Mouse (Mus musculus) left cerebral cortex, postnatal 36 days (tissue): ENCODE measurements around the gene Rhbdf2. TPM values are rescaled to one million over a fixed set of nuclear protein-coding genes. Genes with fewer than 3 reads are reported as not detected.
"Not testable (repeated sequence)": the region's sequence is repeated elsewhere in the genome, so short reads cannot be mapped to it uniquely, and the experiment has no call there.

ENCODE experiments used
- DNase-seq, 2 experiments: peaks; one replicate each; pipeline ENCODE4 v3.0.0; 2021 to 2022; ENCODE audit warnings: low spot score in 2 of 2, mixed read lengths in 1 of 2
- intact Hi-C: fragments of 180-260 bp; cut with DNase I; formaldehyde crosslinking; loops from one replicate; pipeline ENCODE4 v1.15.1; 2025
- total RNA-seq, 2 experiments: library from RNA; stranded (reverse); gene quantifications; 2 replicates each; pipeline ENCODE4 v1.2.3; 2021

Gene Rhbdf2
- 1 to 10 TPM in 1 of 2 experiments, under 1 TPM in 1; 0.84 to 1.9 TPM for total RNA-seq

- DNase-seq = no peak
- intact Hi-C loops = no loop called here
Measured at GRCm38 (mm10) chr11:116626299-116627071, at the start of gene Rhbdf2. Gene Rhbdf2 (minus strand): TSS chr11:116627019.

DNA sequence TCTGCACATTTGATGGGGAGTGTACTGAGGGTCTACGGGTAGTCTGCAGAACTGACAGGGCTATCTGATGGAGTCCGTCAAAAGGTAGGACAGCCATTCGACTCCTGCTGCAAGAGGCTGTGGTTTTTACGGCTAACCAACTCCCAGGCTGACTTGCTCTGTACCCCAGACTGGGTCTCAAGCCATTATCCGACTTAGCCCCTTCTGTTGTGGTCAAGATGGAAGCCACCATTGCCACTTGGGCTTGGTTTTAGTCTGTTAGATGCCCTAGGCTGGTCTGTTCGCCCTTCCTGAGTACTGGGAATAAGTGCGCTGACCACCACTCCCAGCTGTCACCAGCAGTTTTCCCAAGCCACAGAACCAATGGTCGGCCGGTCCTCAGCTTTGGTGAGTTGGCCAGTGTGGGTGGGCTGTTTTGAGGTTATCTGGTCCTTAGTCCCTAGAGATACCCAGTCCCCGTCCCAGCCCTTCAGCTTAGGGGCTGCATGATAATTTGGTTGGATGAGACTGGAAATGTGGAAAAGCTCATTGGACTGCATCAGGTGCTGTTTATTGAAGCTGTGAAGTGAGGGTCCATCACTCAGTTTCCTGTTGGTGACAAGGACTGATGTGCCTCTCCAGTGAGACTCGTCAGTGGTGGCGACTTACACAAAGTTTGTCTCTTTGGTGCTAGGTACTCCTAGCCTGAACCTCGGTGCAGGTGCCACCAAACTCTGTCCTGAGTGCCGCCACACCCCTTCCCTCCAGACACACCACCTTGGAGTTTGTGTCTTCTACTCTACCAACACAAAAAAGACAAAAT is 49.6 kb upstream of the Rhbdf2 start:
- intact Hi-C loops = no loop called here

GRCm38 (mm10) chr11:116675429-116675828 is 48.6 kb upstream of the Rhbdf2 start:
- intact Hi-C loops, DNase-seq: not testable (repeated sequence)

More for the DNA sequence above, 49.6 kb upstream of the Rhbdf2 start:
- DNase-seq = no peak

- intact Hi-C loops = no loop called here
- DNase-seq = no peak
Measured at GRCm38 (mm10) chr11:116674616-116675379, 48.0 kb upstream of the Rhbdf2 start.

DNA sequence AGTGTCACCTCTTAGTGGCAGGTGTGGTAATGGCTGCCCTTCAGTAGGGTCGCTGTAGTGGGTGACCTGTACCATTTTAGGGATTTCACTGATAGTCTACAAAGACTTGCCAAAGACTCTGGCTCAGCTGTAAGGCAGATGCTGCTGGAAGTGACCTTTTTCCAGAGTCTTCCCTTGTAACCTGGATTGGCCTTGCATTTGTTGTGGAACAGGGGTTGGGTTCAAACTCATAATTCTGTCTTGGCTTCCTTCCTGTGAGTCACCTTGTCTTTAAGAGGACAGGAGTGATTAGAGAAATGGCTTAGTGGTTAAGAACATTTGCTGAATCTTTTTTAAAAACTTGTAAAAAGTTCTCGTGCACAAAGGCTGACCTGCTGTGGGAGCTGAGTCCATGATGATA is 46.6 kb upstream of the Rhbdf2 start:
- DNase-seq = no peak
- intact Hi-C loops = no loop called here

- intact Hi-C loops = no loop called here
- no peak for DNase-seq
Measured at GRCm38 (mm10) chr11:116672595-116672994, 45.8 kb upstream of the Rhbdf2 start.

GRCm38 (mm10) chr11:116671845-116672434 is 45.1 kb upstream of the Rhbdf2 start:
- intact Hi-C loops = loop anchor here (1.0 to 2.0 kb wide), 2 partner anchors 29 to 137 kb away; no protein-coding TSS in a partner anchor
- DNase-seq = no peak

DNA sequence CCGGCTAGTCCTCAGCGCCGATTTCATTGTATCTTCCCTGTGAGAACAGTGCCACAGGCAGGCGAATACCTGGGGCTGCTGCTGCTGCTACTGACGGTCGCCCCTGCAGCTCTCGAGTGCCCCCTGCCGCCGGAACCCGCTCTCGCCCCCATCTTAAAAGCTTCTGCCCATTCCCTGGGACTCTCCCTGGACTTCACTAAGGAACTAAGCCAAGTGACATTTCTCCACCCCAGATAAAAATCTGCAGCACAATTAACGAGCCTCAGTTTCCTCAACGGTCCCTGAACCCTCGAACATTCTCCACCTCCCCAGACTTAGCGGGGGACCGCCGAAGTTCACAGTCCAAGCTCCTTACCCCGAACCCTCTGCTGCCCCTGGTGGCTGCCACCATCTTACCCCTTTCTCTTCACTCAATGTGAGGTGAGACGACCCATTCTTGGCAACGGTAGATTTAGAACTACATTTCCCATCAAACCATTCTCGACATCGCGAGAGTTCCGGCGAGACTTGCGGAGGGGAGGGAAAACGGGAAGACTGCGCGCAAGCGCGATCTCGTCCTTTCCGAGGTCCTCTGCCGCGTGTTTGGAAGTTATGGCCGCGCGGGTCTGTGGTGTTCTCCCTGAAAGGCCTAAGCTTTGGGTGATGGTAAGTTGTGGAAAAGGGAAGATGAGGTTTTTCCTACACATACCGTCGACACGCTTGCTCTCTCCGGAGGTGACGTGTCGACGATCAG is 44.5 kb upstream of the Rhbdf2 start:
- DNase-seq = peak; percentile 93 to 97
- intact Hi-C loops = loop anchor here (1.0 to 2.0 kb wide), 2 partner anchors 28 to 138 kb away; no protein-coding TSS in a partner anchor

DNA sequence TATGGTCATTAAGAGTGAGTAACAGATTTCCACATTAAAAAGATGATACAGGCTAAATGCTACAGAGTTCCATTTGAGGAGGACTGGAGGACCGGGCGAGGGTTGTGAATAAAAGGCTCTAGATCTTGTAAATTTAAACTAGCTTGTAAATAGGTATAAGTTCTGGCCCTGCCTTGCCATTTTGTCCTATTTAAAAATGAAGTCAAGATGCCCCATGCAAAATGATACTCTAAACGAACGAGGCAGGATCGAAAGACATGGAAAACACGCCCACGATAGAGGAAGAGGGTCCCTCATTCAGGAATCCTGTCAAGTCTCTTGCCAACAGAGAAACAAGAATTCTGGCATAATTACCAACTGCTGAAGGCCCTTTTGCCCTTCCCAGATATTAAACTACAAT is 43.6 kb upstream of the Rhbdf2 start:
- intact Hi-C loops = loop anchor here (2.0 kb wide), 1 partner anchor 138 kb away; no protein-coding TSS in a partner anchor

DNA sequence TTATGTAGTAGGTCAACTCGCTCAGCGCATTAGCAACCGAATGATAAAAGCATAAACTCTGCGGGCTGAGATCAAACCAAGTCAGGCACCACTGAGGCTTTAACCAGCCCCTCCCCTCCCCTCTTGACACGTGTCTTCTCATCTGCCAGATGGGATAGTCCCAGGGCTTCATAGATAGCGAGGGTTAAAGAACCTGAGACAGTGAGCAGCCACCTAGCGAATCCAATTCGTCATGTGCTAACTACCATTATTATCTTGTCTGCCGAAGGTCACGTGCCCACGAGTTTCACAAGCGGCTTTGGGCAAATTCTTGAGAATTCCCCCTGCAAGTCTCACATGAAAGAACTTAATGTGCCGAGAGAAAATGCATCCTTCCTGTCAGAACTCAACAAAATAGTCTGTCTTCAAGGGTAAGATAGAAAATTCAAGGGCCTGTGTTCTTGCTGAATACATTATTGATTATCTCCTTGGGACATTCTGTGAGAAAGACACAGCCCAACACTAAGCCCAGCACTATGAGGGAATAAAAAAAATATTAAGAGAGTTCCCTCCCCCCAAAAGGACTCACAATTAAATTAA is 43.1 kb upstream of the Rhbdf2 start:
- intact Hi-C loops = loop anchor here (2.0 kb wide), 1 partner anchor 139 kb away; no protein-coding TSS in a partner anchor
- DNase-seq = no peak

More for the DNA sequence above, 43.6 kb upstream of the Rhbdf2 start:
- no peak for DNase-seq

GRCm38 (mm10) chr11:116669316-116669715 is 42.5 kb upstream of the Rhbdf2 start:
- intact Hi-C loops = no loop called here
- DNase-seq = no peak

DNA sequence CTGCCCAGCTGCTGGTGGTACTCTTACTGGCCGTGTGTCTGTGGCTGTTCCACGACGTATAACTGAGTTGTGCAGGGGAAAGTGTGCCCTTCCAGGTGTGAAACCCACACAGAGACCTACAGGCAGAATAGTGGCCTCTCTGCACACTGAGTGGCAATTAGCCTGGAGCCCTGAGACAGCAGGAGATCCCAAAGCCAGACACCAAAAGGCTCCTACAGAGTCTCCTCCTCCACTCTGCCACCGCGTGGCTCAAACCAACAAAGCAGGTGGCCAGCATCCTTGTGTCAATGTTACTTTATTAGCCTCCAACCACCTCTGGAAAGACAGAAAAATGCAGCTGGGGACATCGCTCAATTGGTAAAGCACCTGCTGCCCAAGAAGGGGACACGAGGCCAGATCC is 42.0 kb upstream of the Rhbdf2 start:
- intact Hi-C loops = no loop called here
- DNase-seq = no peak

DNA sequence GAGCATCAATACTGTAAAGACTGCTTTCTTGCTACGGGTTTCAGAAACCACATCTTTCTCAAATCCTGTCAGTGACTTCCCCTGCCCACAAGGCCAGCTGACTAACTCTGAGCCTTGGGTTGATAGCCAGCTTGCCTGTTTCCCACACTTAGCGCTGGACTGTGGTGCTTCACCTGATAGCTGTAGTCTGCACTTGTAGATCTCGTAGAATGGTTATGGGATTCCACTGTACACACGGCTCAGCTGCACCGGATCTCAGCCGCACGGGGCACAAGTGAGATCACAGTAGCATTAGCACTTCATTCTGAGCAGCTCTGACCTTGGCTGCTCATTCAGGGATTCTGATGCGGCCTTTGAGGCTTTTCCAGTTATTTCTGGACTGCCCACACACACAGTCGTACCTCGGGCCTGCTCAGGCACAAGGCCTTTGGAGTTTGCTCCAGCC is 41.6 kb upstream of the Rhbdf2 start:
- intact Hi-C loops = no loop called here
- no peak for DNase-seq

DNA sequence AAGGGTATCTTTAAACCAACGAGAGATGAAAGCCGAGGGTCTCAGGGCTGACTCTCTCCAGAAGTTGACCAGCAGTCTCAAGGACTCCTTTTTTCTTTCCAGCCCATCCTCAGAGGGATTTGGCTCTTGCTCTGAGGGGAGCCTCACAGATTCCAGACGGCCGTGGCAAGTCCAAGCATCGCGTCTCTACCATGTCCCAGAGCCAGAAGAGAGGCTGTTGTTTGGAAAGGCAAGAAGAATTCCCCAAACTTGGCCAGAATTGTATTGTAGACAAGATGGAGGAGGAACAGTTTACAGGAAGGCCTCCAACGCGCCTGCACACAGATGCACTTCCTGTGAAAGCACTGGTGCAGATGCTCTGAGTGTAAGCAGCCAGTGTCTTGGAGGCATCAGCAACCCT is 41.1 kb upstream of the Rhbdf2 start:
- intact Hi-C loops = no loop called here

GRCm38 (mm10) chr11:116667012-116667411 is 40.2 kb upstream of the Rhbdf2 start:
- intact Hi-C loops, DNase-seq: not testable (repeated sequence)

More for the DNA sequence above, 41.1 kb upstream of the Rhbdf2 start:
- no peak for DNase-seq

GRCm38 (mm10) chr11:116666566-116666965 is 39.7 kb upstream of the Rhbdf2 start:
- intact Hi-C loops = no loop called here
- no peak for DNase-seq

DNA sequence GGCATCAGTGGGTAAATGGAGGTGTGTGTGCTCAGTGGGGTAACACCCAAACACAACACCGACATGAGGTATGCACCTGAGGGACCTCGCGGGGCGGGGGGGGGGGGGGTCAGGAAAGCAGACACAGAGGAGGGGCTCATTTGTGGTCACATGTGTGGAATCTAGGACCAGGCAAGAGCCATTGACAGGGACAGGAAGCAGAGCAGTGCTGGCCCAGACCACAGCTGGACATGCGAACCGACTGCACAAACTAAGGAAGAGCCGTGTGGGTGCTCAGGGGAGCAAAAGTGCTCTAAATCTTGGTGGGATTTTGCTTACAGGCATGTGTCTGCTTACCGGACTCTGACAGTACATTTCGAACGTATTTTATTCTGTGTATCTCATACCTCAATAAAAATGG is 38.5 kb upstream of the Rhbdf2 start:
- intact Hi-C loops = no loop called here
- DNase-seq = no peak

- intact Hi-C loops = no loop called here
- peak in 1 of 2 experiments; percentile 61 for DNase-seq
Measured at GRCm38 (mm10) chr11:116661948-116662377, 35.1 kb upstream of the Rhbdf2 start.
